Mouse (Mus musculus) lung, postnatal 0 days (tissue): ENCODE results near the gene Tmem125.

Experiments
- CTCF ChIP-seq: IDR thresholded peaks from 2 replicates; pipeline ENCODE4 v1.5.1; 2016; ENCODE audit warnings: antibody characterized with exemption, mild to moderate bottlenecking
- EP300 ChIP-seq: IDR thresholded peaks from 2 replicates; pipeline ENCODE4 v1.6.1; 2016; ENCODE audit warnings: antibody characterized with exemption, mild to moderate bottlenecking, control low read depth

GRCm38 (mm10) chr4:118533605-118534004 lies 10.2 kb downstream of the Tmem125 start:
- no peak for TF ChIP-seq EP300
- TF ChIP-seq CTCF: no peak
